Mouse (Mus musculus) stomach, embryonic 14.5 days (tissue): ENCODE measurements around the gene Hes6. TPM values are rescaled to one million over a fixed set of nuclear protein-coding genes. Genes with fewer than 3 reads are reported as not detected.

Experiments used
- ATAC-seq: fragments of 200-750 bp; cut with Nextera tagmentation; 2 replicates; pipeline ENCODE4 v1.8.0; 2017; ENCODE audit warnings: low read depth, moderate TSS enrichment; ENCODE audit not compliant: insufficient number of reproducible peaks, insufficient read depth, low FRiP score
- H3K27ac ChIP-seq: fragments of 300-500 bp; sonication (generic); 2 replicates; pipeline ENCODE4 v1.5.1; 2014; ENCODE audit warnings: mild to moderate bottlenecking, low read length, moderate library complexity, mixed read lengths
- H3K27me3 ChIP-seq: fragments of 300-500 bp; sonication (generic); 2 replicates; pipeline ENCODE4 v1.6.1; 2014; ENCODE audit warnings: low read length, control low read depth, mixed read lengths; ENCODE audit not compliant: control insufficient read depth, insufficient read depth
- H3K36me3 ChIP-seq: fragments of 300-500 bp; sonication (generic); 2 replicates; pipeline ENCODE4 v1.6.1; 2014; ENCODE audit warnings: mild to moderate bottlenecking, control low read depth, low read length, moderate library complexity, mixed read lengths; ENCODE audit not compliant: control insufficient read depth, insufficient read depth
- H3K4me1 ChIP-seq: fragments of 300-500 bp; sonication (generic); 2 replicates; pipeline ENCODE4 v1.6.1; 2014; ENCODE audit warnings: low read length, control low read depth, mixed read lengths; ENCODE audit not compliant: control insufficient read depth, insufficient read depth
- H3K4me2 ChIP-seq: fragments of 300-500 bp; sonication (generic); replicated peaks from 2 replicates; pipeline ENCODE4 v1.6.1; 2014; ENCODE audit warnings: low read depth, low read length, control low read depth
- H3K4me3 ChIP-seq: fragments of 300-500 bp; sonication (generic); 2 replicates; pipeline ENCODE4 v1.5.1; 2014; ENCODE audit warnings: low read depth, low read length, control low read depth
- H3K9ac ChIP-seq: fragments of 300-500 bp; sonication (generic); replicated peaks from 2 replicates; pipeline ENCODE4 v1.6.1; 2014; ENCODE audit warnings: low read depth, mild to moderate bottlenecking, control low read depth, low read length, moderate library complexity, mixed read lengths
- H3K9me3 ChIP-seq: fragments of 300-500 bp; sonication (generic); 2 replicates; pipeline ENCODE4 v1.6.1; 2016; ENCODE audit warnings: low read depth, low read length, control low read depth; ENCODE audit not compliant: control insufficient read depth
- WGBS: fragments of 180-500 bp; shearing (Covaris S2); extraction: QIAGEN DNeasy Blood & Tissue Kit; methylation state at CpG from one replicate; pipeline ENCODE4 v1.1.7; 2014; 5-methylcytosine and 5-hydroxymethylcytosine counted together
- polyA plus RNA-seq: library from polyadenylated mRNA; unstranded; fragments of >200 nt; fragmentation: Nextera tagmentation; extraction: Ambion mirVana; gene quantifications from 2 replicates; pipeline ENCODE4 v1.2.1, GENCODE M21; 2014

The Hes6 gene
- polyA plus RNA-seq, 1 experiment from 2014 or later, result 65.7 TPM

GRCm38 (mm10) chr1:91419862-91420600 lies 6.2 kb upstream of the Hes6 start:
- no peak overlapping the region for H3K9ac ChIP-seq
- no peaks in the 10 kb centered on the region for H3K9me3 ChIP-seq
- H3K4me1 ChIP-seq, result peaks cover 5% of the 10 kb centered on the region; the same call in 1 of the 2 replicates
- H3K27me3 ChIP-seq, result no peaks in the 10 kb centered on the region
- H3K4me3 ChIP-seq, result no peak overlapping the region
- 65% methylated on average over 10 of the region's 10 CpGs for WGBS
- ATAC-seq, result no peak
- H3K4me2 ChIP-seq, result no peak overlapping the region
- peaks cover 5% of the 10 kb centered on the region; the same call in 1 of the 2 replicates for H3K36me3 ChIP-seq
- no peak overlapping the region for H3K27ac ChIP-seq

GRCm38 (mm10) chr1:91417991-91418390 lies 4.2 kb upstream of the Hes6 start:
- Histone ChIP-seq H3K27me3 (no peaks in the 10 kb centered on the region), H3K4me2 (no peak overlapping the region), H3K4me3 (no peak overlapping the region), H3K4me1 (peaks cover 18% of the 10 kb centered on the region), H3K9ac (no peak overlapping the region), H3K36me3 (0 out of 2 replicates have a peak, but pooled peaks cover 5% of the 10 kb centered on the region), H3K27ac (no peak overlapping the region), H3K9me3 (no peaks in the 10 kb centered on the region)
- 59% methylated on average over 1 of the region's 1 CpGs for WGBS
- ATAC-seq, result no peak

- ATAC-seq, result no peak
- no peaks in the 10 kb centered on the region for H3K9me3 ChIP-seq
- no peaks in the 10 kb centered on the region for H3K27me3 ChIP-seq
- H3K27ac ChIP-seq, result peak overlapping the region; percentile 91
- no peak overlapping the region for H3K4me2 ChIP-seq
- peaks cover 27% of the 10 kb centered on the region for H3K4me1 ChIP-seq
- no peak overlapping the region for H3K4me3 ChIP-seq
- H3K36me3 ChIP-seq, result 0 out of 2 replicates have a peak, but pooled peaks cover 3% of the 10 kb centered on the region
- 86% methylated on average over 5 of the region's 5 CpGs for WGBS
- no peak overlapping the region for H3K9ac ChIP-seq
Observed at GRCm38 (mm10) chr1:91415311-91415710, 1.5 kb upstream of the Hes6 start.

- ATAC-seq, result no peak
- Histone ChIP-seq H3K4me2 (peak overlapping the region; percentile 97), H3K36me3 (0 out of 2 replicates have a peak, but pooled peaks cover 3% of the 10 kb centered on the region), H3K9me3 (no peaks in the 10 kb centered on the region), H3K27ac (peak overlapping the region; percentile 91), H3K9ac (no peak overlapping the region), H3K4me1 (peaks cover 27% of the 10 kb centered on the region), H3K4me3 (no peak overlapping the region), H3K27me3 (no peaks in the 10 kb centered on the region)
- 63% methylated on average over 4 of the region's 4 CpGs for WGBS
Observed at GRCm38 (mm10) chr1:91414903-91415302, 1.1 kb upstream of the Hes6 start.

DNA sequence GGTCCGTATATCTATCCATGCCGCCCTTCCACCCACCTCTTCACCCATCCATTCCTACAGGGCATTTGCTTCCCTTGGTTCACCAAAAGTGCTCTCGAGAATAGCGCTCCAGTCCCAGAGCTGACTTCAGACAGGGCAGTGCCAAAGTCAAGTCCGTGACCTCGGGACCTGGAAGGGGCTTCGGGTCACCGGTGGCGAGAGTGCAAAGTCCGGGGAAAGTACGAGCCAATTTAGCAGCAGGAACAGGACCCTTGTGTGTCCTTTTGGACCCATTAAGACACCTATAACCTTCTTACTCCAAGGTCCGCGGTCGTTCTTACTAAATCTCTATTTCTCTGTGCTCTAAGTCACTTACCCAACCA lies 321 bp downstream of the Hes6 start:
- H3K4me1 ChIP-seq, result peaks cover 27% of the 10 kb centered on the region
- under 1% methylated on average over 14 of the region's 14 CpGs for WGBS
- H3K4me2 ChIP-seq, result peak overlapping the region; percentile 97
- 0 out of 2 replicates have a peak, but pooled peaks have one; percentile 10 for ATAC-seq
- H3K27me3 ChIP-seq, result no peaks in the 10 kb centered on the region
- H3K9me3 ChIP-seq, result no peaks in the 10 kb centered on the region
- H3K27ac ChIP-seq, result peak overlapping the region; percentile 91
- peak overlapping the region; percentile 40 for H3K9ac ChIP-seq
- 0 out of 2 replicates have a peak, but pooled peaks cover 3% of the 10 kb centered on the region for H3K36me3 ChIP-seq
- H3K4me3 ChIP-seq, result peak overlapping the region; percentile 77

DNA sequence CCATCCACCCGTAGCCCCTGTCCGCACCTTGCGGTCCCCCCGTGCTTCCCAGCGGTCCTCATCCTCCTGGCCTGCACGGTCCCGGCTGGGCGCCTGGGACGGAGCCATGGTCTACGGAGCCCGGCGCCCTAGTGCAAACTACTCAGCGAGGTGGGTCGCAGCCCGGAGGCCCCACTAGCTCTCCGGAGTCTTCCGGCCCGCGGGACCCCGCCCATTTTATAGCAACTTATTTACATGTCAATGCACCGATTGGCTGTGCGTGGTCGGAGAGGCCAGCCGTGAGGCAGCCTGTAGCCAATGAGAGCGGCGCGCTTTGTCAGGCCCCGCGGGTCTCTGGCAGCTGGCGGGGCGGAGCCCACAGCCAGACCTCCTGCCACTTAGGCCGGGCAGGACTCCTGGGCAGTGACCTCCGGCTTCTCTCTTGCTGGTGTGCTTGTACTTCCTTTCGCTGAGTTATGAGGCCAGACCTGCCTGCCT lies 770 bp downstream of the Hes6 start:
- peak; percentile 95 for ATAC-seq
- Histone ChIP-seq H3K36me3 (0 out of 2 replicates have a peak, but pooled peaks cover 3% of the 10 kb centered on the region), H3K27me3 (no peaks in the 10 kb centered on the region), H3K27ac (peak overlapping the region; percentile 91), H3K9ac (peak overlapping the region; percentile 74), H3K4me2 (peak overlapping the region; percentile 97), H3K4me1 (peaks cover 27% of the 10 kb centered on the region), H3K4me3 (peak overlapping the region; percentile 77), H3K9me3 (no peaks in the 10 kb centered on the region)
- WGBS, result under 1% methylated on average over 34 of the region's 34 CpGs

- peak overlapping the region; percentile 90 for H3K27ac ChIP-seq
- H3K27me3 ChIP-seq, result no peaks in the 10 kb centered on the region
- H3K36me3 ChIP-seq, result 0 out of 2 replicates have a peak, but pooled peaks cover 3% of the 10 kb centered on the region
- peak overlapping the region; percentile 97 for H3K4me2 ChIP-seq
- no peaks in the 10 kb centered on the region for H3K9me3 ChIP-seq
- peak overlapping the region; percentile 74 for H3K9ac ChIP-seq
- peak overlapping the region; percentile 77 for H3K4me3 ChIP-seq
- 4% methylated on average over 61 of the region's 65 CpGs for WGBS
- peaks cover 27% of the 10 kb centered on the region for H3K4me1 ChIP-seq
- peak; percentile 31 for ATAC-seq
Observed at GRCm38 (mm10) chr1:91412286-91413029, 1.4 kb downstream of the Hes6 start.

DNA sequence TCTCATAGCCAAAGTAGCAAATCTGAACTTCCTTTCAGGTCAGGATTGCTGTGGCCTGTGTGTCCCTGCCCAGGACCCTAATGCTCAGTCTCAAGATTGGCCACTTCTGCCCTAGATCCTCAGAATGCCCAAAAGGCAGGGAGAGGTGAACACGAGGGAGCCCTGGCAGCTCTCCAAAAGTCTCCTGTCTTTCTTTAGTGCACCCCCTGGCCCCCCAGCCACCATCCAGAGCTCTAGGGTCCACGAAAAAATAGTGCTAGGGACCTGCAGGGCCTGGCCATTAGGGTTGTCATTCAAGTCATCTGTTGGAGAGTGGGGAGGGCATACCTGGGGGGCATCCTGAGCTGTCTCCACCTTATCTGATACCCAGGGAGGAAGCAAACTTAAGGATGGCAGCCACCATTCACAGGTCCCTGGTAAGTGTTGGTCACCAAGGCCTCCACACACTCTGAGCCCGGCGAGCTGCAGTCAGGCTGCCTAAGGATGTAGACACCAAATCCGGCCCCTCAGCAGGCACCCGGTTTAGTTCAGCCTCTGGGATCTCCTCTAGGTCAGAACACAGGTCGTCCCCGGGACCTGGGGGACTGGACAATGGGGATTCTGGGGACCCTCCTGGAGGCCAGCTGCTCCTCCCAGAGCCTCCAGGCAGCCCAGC lies 2.1 kb downstream of the Hes6 start:
- no peaks in the 10 kb centered on the region for H3K9me3 ChIP-seq
- 70% methylated on average over 8 of the region's 8 CpGs for WGBS
- no peak for ATAC-seq

More for the DNA sequence above, 2.1 kb downstream of the Hes6 start:
- no peaks in the 10 kb centered on the region for H3K27me3 ChIP-seq
- H3K4me1 ChIP-seq, result peaks cover 27% of the 10 kb centered on the region
- H3K4me3 ChIP-seq, result peak overlapping the region; percentile 77
- no peaks in the 10 kb centered on the region for H3K36me3 ChIP-seq
- H3K4me2 ChIP-seq, result peak overlapping the region; percentile 97
- peak overlapping the region; percentile 74; the same call in 1 of the 2 replicates for H3K9ac ChIP-seq
- H3K27ac ChIP-seq, result no peak overlapping the region
